ENCODE assay signal across 8 mouse cellular contexts in genomic region chr16:9994951-9995813, GRCm38 (mm10). TPM values are rescaled to one million over a fixed set of nuclear protein-coding genes. Genes with fewer than 3 reads are reported as not detected.
A peak's percentile ranks its signal among the peaks of the same experiment; 100 is the strongest.
DNase-seq lines count a peak whose midpoint lies in the region; ATAC-seq and TF ChIP-seq lines count a peak whose summit lies in the region.

Grin2a (minus strand) TSS chr16:9995560.

- H3K36me3 ChIP-seq in heart, embryonic 14.5 days (ENCODE audit: control insufficient read depth, insufficient read depth, low read length), result no peaks in the 10 kb centered on the region
- H3K36me3 ChIP-seq in forebrain, embryonic 10.5 days (replicated peaks), result no peaks in the 10 kb centered on the region
- H3K36me3 ChIP-seq in midbrain, postnatal 0 days (ENCODE audit: insufficient read depth, low read length), result no peaks in the 10 kb centered on the region

- under 1% methylated on average over 64 of the region's 69 CpGs for WGBS in heart, embryonic 14.5 days
- WGBS in forebrain, embryonic 10.5 days, result under 1% methylated on average over 69 of the region's 69 CpGs
- under 1% methylated on average over 62 of the region's 69 CpGs for WGBS in midbrain, postnatal 0 days

- no peak within 1 kb of the TSS; the same call in 1 of the 2 replicates for H3K9ac ChIP-seq in heart, embryonic 14.5 days (ENCODE audit: low read length)
- peak within 1 kb of the TSS; percentile 80 for H3K9ac ChIP-seq in midbrain, postnatal 0 days (replicated peaks; ENCODE audit: low read length, poor library complexity, severe bottlenecking)

- peak; percentile 14; the same call in 1 of the 2 replicates for TF ChIP-seq CTCF in midbrain, postnatal 0 days (IDR thresholded peaks at IDR 0.05)

- no peaks in the 10 kb centered on the region for H3K9me3 ChIP-seq in heart, embryonic 14.5 days (ENCODE audit: control insufficient read depth, low read length)
- H3K9me3 ChIP-seq in forebrain, embryonic 10.5 days, result no peaks in the 10 kb centered on the region
- H3K9me3 ChIP-seq in midbrain, postnatal 0 days (ENCODE audit: low read length), result no peaks in the 10 kb centered on the region

- H3K4me1 ChIP-seq in heart, embryonic 14.5 days (ENCODE audit: control insufficient read depth in 2 of 2, insufficient read depth in 2 of 2, low read length in 2 of 2), result peaks cover 4 to 13% of the 10 kb centered on the region in 2 experiments; a peak in 3 of 4 replicates
- peaks cover 39% of the 10 kb centered on the region for H3K4me1 ChIP-seq in forebrain, embryonic 10.5 days
- H3K4me1 ChIP-seq in midbrain, postnatal 0 days (ENCODE audit: insufficient read depth, low read length), result peaks cover 5% of the 10 kb centered on the region; the same call in 1 of the 2 replicates

- intact Hi-C loops in heart, postnatal 25 days (cut with DNase I), result loop anchor here (2.0 kb wide), 1 partner anchor 1112 kb away; no protein-coding TSS in a partner anchor
- intact Hi-C loops in gastrocnemius, postnatal 14 days (cut with DNase I; ENCODE audit: low total_unique reads), result loop anchor here (5.0 to 10.0 kb wide), 2 partner anchors 980 to 1108 kb away; no protein-coding TSS in a partner anchor

- H3K4me2 ChIP-seq in heart, embryonic 14.5 days (ENCODE audit: low read length), result peak within 1 kb of the TSS; percentile 64
- H3K4me2 ChIP-seq in midbrain, postnatal 0 days (ENCODE audit: low read depth, low read length, poor library complexity, severe bottlenecking), result peak within 1 kb of the TSS; percentile 90

- H3K27ac ChIP-seq in heart, embryonic 14.5 days (replicated peaks in 1 of 2; ENCODE audit: control insufficient read depth in 1 of 2, insufficient read depth in 1 of 2, low read depth in 2 of 2, low read length in 2 of 2), result no peak within 1 kb of the TSS
- no peak within 1 kb of the TSS for H3K27ac ChIP-seq in forebrain, embryonic 10.5 days
- H3K27ac ChIP-seq in midbrain, postnatal 0 days (ENCODE audit: low read depth, low read length), result peak within 1 kb of the TSS; percentile 74

- peaks cover 71% of the 10 kb centered on the region for H3K27me3 ChIP-seq in heart, embryonic 14.5 days (ENCODE audit: control insufficient read depth, insufficient read depth, low read length)
- peaks cover 71% of the 10 kb centered on the region for H3K27me3 ChIP-seq in forebrain, embryonic 10.5 days (ENCODE audit: poor library complexity, severe bottlenecking)
- peaks cover 16% of the 10 kb centered on the region for H3K27me3 ChIP-seq in midbrain, postnatal 0 days (ENCODE audit: insufficient read depth, low read length)

- no peak for ATAC-seq in heart, embryonic 14.5 days (ENCODE audit: insufficient number of reproducible peaks, insufficient read depth, low FRiP score, low read depth)
- ATAC-seq in midbrain, postnatal 0 days (ENCODE audit: low FRiP score), result peak; percentile 19

- DNase-seq in heart, postnatal 25 days (ENCODE audit: low spot score), result no peak
- peak; percentile 51 for DNase-seq in adrenal gland, postnatal 14 days
- peak; percentile 42 for DNase-seq in forebrain, embryonic 10.5 days (ENCODE audit: extremely low spot score, low spot score)
- DNase-seq in layer of hippocampus, postnatal 10 days (ENCODE audit: low spot score in 2 of 2), result peak; percentile 58 to 69
- DNase-seq in midbrain, postnatal 0 days (ENCODE audit: low spot score), result peak; percentile 47
- no peak for DNase-seq in gastrocnemius, postnatal 14 days
- DNase-seq in spleen, adult 12 weeks (ENCODE audit: low spot score), result no peak

- peak within 1 kb of the TSS; percentile 16 to 31 for H3K4me3 ChIP-seq in heart, embryonic 14.5 days (ENCODE audit: control insufficient read depth in 1 of 2, insufficient read depth in 1 of 2, low read depth in 1 of 2, low read length in 2 of 2)
- peak within 1 kb of the TSS; percentile 60 for H3K4me3 ChIP-seq in forebrain, embryonic 10.5 days
- H3K4me3 ChIP-seq in midbrain, postnatal 0 days (ENCODE audit: low read depth, low read length), result peak within 1 kb of the TSS; percentile 69

RNA-seq across cellular contexts. Expression of gene Grin2a, which starts in this region (rescaled TPM):
- polyA plus RNA-seq in heart, embryonic 14.5 days (2014; fragmentation: Nextera tagmentation; extraction: Ambion mirVana), result 0.26 and 0.35 TPM in 2 replicates
- total RNA-seq in heart, postnatal 25 days (2021), result under 1 TPM; 0.05 to 0.08 TPM
- 0.93 and 1.1 TPM in 2 replicates for total RNA-seq in adrenal gland, postnatal 14 days (2021)
- polyA plus RNA-seq in forebrain, embryonic 10.5 days (2016; fragmentation: Nextera tagmentation; extraction: Ambion mirVana), result 0.19 and 0.36 TPM in 2 replicates
- 100 to 1,000 TPM; 167 to 190 TPM for total RNA-seq in layer of hippocampus, postnatal 10 days (2021)
- 10.5 and 20.7 TPM in 2 replicates for total RNA-seq in midbrain, postnatal 0 days (2014; rRNA removed)
- 3.7 and 6.1 TPM in 2 replicates for polyA plus RNA-seq in midbrain, postnatal 0 days (2015; fragmentation: Nextera tagmentation; extraction: Ambion mirVana)
- total RNA-seq in gastrocnemius, postnatal 14 days (2021), result under 1 TPM; 0.07 to 0.10 TPM

Comparison
In these comparisons a context has a peak if more than half of its experiments do, and no peak if none do; other contexts are left out.
1. Peak in DNase-seq and H3K4me3 ChIP-seq in forebrain, embryonic 10.5 days; RNA of the gene not detected or under 1 TPM.
2. DNase-seq: peak in adrenal gland, postnatal 14 days (single experiment), layer of hippocampus, postnatal 10 days (2 of 2) and midbrain, postnatal 0 days (single experiment); none in heart, postnatal 25 days (single experiment), gastrocnemius, postnatal 14 days (single experiment) and spleen, adult 12 weeks (single experiment).
3. Peak in every context shown above with its lines, with median percentiles within 50 percentile points of each other: H3K4me3 ChIP-seq.